In genomic region chr5:75799627-75800026, GRCm38 (mm10) we compare ENCODE assay signal across 22 mouse cellular contexts.
DNase-seq lines count a peak whose midpoint lies in the region; ATAC-seq and TF ChIP-seq lines count a peak whose summit lies in the region.
"Had no signal": no experiment of that assay in that cellular context is flagged by ENCODE, and none has a peak within 500 bp of the region (broad histone marks: within the 10 kb centered on the region; RNA-seq: fewer than 3 reads in every experiment).

No protein-coding gene starts in this region.

- H3K4me3 ChIP-seq in forebrain, embryonic 16.5 days (replicated peaks; ENCODE audit: low read length): no peak overlapping the region
- no peak overlapping the region for H3K4me3 ChIP-seq in forebrain, postnatal 0 days (ENCODE audit: low read depth, low read length)
- H3K4me3 ChIP-seq in liver, embryonic 11.5 days (ENCODE audit: low read depth, low read length): no peak overlapping the region
- H3K4me3 ChIP-seq: embryonic facial prominence, embryonic 10.5 days; limb, embryonic 10.5 days; liver, embryonic 13.5 days; neural tube, embryonic 12.5 days had no signal

- H3K27me3 ChIP-seq in forebrain, embryonic 16.5 days (replicated peaks; ENCODE audit: control insufficient read depth, insufficient read depth, low read length): no peaks in the 10 kb centered on the region; the same call in 1 of the 2 replicates
- H3K27me3 ChIP-seq in forebrain, postnatal 0 days (ENCODE audit: insufficient read depth, low read length): no peaks in the 10 kb centered on the region
- no peaks in the 10 kb centered on the region for H3K27me3 ChIP-seq in liver, embryonic 11.5 days (replicated peaks; ENCODE audit: control insufficient read depth, insufficient read depth, low read length)
- H3K27me3 ChIP-seq: CH12.LX; liver, embryonic 13.5 days; neural tube, embryonic 12.5 days had no signal

- no peak for ATAC-seq in forebrain, embryonic 16.5 days
- no peak for ATAC-seq in forebrain, postnatal 0 days
- no peak for ATAC-seq in liver, embryonic 11.5 days (replicated peaks; ENCODE audit: low FRiP score)
- ATAC-seq in megakaryocyte, adult 5-6 weeks (ENCODE audit: poor library complexity, severe bottlenecking): no peak
- ATAC-seq: Patski had no signal

- DNase-seq in forebrain, postnatal 0 days: no peak
- peak; percentile 15 for DNase-seq in liver, embryonic 11.5 days (ENCODE audit: low spot score)
- no peak for DNase-seq in liver
- DNase-seq in 416B (ENCODE audit: low read depth): peak; percentile 58
- peak; percentile 17 for DNase-seq in gonadal fat pad, adult 2 months (ENCODE audit: low read depth)
- DNase-seq: B cell, adult 2 months; cerebellum, adult 11 months; cerebellum, adult 9-11 months; gastrocnemius, postnatal 36 days; kidney, adult 2 months; liver, embryonic 13.5 days; lung, embryonic 14.5 days; thymus, postnatal 25 days had no signal

- TF ChIP-seq CTCF in forebrain, postnatal 0 days (IDR thresholded peaks at IDR 0.05; ENCODE audit: low read depth): no peak

- peaks cover 7% of the 10 kb centered on the region for H3K4me1 ChIP-seq in forebrain, embryonic 16.5 days (replicated peaks; ENCODE audit: control insufficient read depth, insufficient read depth, low read length)
- H3K4me1 ChIP-seq in forebrain, postnatal 0 days (ENCODE audit: insufficient read depth): no peaks in the 10 kb centered on the region
- no peaks in the 10 kb centered on the region for H3K4me1 ChIP-seq in liver, embryonic 11.5 days (replicated peaks; ENCODE audit: control insufficient read depth, insufficient read depth, low read length)
- H3K4me1 ChIP-seq: embryonic facial prominence, embryonic 10.5 days; limb, embryonic 10.5 days; liver, embryonic 13.5 days; neural tube, embryonic 12.5 days had no signal

- WGBS in forebrain, embryonic 16.5 days: 50% methylated on average over 4 of the region's 4 CpGs
- WGBS in forebrain, postnatal 0 days: 42% methylated on average over 4 of the region's 4 CpGs
- 67% methylated on average over 4 of the region's 4 CpGs for WGBS in liver, embryonic 11.5 days

- 0 out of 2 replicates have a peak overlapping the region, but pooled peaks have one; percentile 11 for H3K9ac ChIP-seq in forebrain, embryonic 16.5 days (replicated peaks; ENCODE audit: low read depth, low read length)
- H3K9ac ChIP-seq in forebrain, postnatal 0 days: no peak overlapping the region
- H3K9ac ChIP-seq in liver, embryonic 11.5 days (ENCODE audit: low read depth, low read length): no peak overlapping the region
- H3K9ac ChIP-seq: liver, embryonic 13.5 days; lung, embryonic 14.5 days; neural tube, embryonic 12.5 days had no signal

- no peaks in the 10 kb centered on the region for H3K9me3 ChIP-seq in forebrain, embryonic 16.5 days (ENCODE audit: control insufficient read depth, low read length)
- H3K9me3 ChIP-seq in forebrain, postnatal 0 days (ENCODE audit: low read length): no peaks in the 10 kb centered on the region
- no peaks in the 10 kb centered on the region for H3K9me3 ChIP-seq in liver, embryonic 11.5 days (ENCODE audit: control insufficient read depth, low read length)
- H3K9me3 ChIP-seq: embryonic facial prominence, embryonic 10.5 days; G1E; limb, embryonic 10.5 days; liver, embryonic 13.5 days; neural tube, embryonic 12.5 days had no signal

- no peaks in the 10 kb centered on the region for H3K36me3 ChIP-seq in forebrain, embryonic 16.5 days (ENCODE audit: control insufficient read depth, insufficient read depth)
- H3K36me3 ChIP-seq in forebrain, postnatal 0 days (ENCODE audit: insufficient read depth): no peaks in the 10 kb centered on the region
- H3K36me3 ChIP-seq in liver, embryonic 11.5 days (ENCODE audit: control insufficient read depth, insufficient read depth, low read length): no peaks in the 10 kb centered on the region
- H3K36me3 ChIP-seq: embryonic facial prominence, embryonic 10.5 days; G1E; limb, embryonic 10.5 days; liver, embryonic 13.5 days; neural tube, embryonic 12.5 days had no signal

- H3K27ac ChIP-seq in forebrain, embryonic 16.5 days (ENCODE audit: low read length): no peak overlapping the region
- no peak overlapping the region for H3K27ac ChIP-seq in forebrain, postnatal 0 days (ENCODE audit: low read depth, low read length)
- H3K27ac ChIP-seq in liver, embryonic 11.5 days (ENCODE audit: low read depth, low read length): no peak overlapping the region
- H3K27ac ChIP-seq: embryonic facial prominence, embryonic 10.5 days; kidney, postnatal 0 days; limb, embryonic 10.5 days; liver, embryonic 13.5 days; neural tube, embryonic 12.5 days had no signal

- H3K4me2 ChIP-seq in forebrain, embryonic 16.5 days (ENCODE audit: low read length): peak overlapping the region; percentile 4; the same call in 1 of the 2 replicates
- no peak overlapping the region for H3K4me2 ChIP-seq in forebrain, postnatal 0 days (ENCODE audit: low read depth)
- no peak overlapping the region for H3K4me2 ChIP-seq in liver, embryonic 11.5 days
- H3K4me2 ChIP-seq: liver, embryonic 13.5 days; lung, embryonic 14.5 days; neural tube, embryonic 12.5 days had no signal

Comparison
In these comparisons a context has a peak if more than half of its experiments do, and no peak if none do; other contexts are left out.
1. DNase-seq: peak in liver, embryonic 11.5 days (single experiment), 416B (single experiment) and gonadal fat pad, adult 2 months (single experiment); none in forebrain, postnatal 0 days (single experiment) and liver (single experiment).